Mouse (Mus musculus): ENCODE data around the gene Hdac7. TPM values are rescaled to one million over a fixed set of nuclear protein-coding genes. Genes with fewer than 3 reads are reported as not detected.

Gene Hdac7
- polyA plus RNA-seq (2015; fragmentation: Nextera tagmentation; extraction: Ambion mirVana), result 40.6 and 44.7 TPM in 2 replicates

DNA sequence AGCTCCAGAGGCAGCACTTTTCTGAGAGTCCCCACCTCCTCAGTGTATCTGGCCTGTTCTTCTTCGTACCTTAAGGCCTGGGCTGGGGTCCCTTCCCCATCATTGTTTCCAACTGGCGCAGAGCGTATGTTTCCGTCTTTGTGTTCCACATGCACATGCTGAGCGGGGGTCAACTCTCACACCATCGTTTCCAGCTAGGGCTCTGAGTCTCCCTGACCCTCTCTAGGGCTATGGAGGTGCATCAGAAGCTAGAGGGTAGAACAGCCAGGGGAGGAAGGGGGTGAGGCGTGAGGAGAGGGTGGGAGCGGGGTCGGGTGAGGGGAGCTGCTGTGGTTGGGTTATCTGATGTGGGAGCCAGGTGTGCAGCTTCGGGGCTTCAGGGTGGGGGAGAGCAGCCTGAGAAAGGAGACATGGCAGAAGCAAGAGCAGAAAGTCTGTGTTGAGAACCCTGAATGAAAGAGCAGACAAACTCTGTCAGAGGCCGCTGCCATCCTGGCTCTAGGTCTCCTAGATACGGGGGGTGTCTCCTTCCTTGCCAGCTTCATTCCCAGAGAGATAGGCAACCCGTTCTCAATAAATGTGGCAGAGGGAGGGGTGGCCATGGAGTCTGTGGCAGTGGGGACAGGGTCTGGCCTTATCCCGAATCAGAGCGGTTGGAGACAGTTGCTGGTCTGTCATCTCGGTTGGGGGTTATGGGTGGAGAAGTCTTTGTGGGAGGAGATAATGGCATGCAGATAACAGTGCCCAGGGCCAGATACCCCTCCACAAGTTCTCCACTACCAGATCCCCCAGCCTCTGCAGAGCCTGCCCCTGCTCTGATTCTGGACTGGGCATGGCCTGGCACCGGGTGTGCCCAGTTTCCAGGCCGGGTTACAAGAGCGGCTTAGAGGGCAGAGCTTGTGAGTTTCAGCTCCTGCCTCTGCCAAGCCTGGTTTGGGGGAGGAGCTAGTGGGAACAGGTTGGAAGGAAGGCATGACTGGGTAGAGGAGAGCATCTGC is at the start of gene Hdac7:
TSS of gene Hdac7 (minus strand) at position 466 of the 998 bp plus-strand sequence.
- no peak for ATAC-seq (ENCODE audit: borderline replicate concordance, extremely low read depth, low FRiP score, low TSS enrichment)
- Histone ChIP-seq H3K27ac (no peak within 1 kb of the TSS), H3K27me3 (no peaks in the 10 kb centered on the region), H3K36me3 (no peaks in the 10 kb centered on the region), H3K9me3 (no peaks in the 10 kb centered on the region), H3K9ac (no peak within 1 kb of the TSS), H3K4me3 (no peak within 1 kb of the TSS), H3K4me1 (peaks cover 19% of the 10 kb centered on the region), H3K4me2 (no peak within 1 kb of the TSS)
- WGBS, result 67% methylated on average over 19 of the region's 19 CpGs

DNA sequence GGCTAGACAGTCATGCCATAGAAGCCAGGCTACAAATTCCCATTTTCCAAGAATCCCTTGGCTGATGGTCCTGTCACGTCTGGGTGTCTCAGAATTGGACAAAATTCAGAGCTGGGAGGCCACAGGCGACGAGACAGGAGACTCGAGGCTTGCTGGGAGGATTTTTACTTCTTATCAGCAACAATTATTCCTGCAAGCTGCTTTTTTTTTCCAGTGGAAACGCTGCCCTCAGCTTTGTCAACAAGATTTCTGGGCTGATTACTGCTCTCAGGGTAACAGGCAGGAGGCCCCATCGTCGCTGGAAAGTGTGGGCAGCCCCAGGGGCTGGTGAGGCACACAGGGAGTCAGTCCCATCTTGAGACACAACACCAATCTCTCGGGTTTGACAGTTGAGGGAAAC is 48.2 kb upstream of the Hdac7 start:
- Histone ChIP-seq H3K27me3 (no peaks in the 10 kb centered on the region), H3K4me2 (no peak overlapping the region), H3K36me3 (no peaks in the 10 kb centered on the region), H3K4me1 (0 out of 2 replicates have a peak, but pooled peaks cover 4% of the 10 kb centered on the region), H3K4me3 (no peak overlapping the region), H3K9me3 (no peaks in the 10 kb centered on the region), H3K9ac (no peak overlapping the region), H3K27ac (no peak overlapping the region)
- WGBS, result 34% methylated on average over 8 of the region's 8 CpGs
- ATAC-seq (ENCODE audit: borderline replicate concordance, extremely low read depth, low FRiP score, low TSS enrichment), result no peak

DNA sequence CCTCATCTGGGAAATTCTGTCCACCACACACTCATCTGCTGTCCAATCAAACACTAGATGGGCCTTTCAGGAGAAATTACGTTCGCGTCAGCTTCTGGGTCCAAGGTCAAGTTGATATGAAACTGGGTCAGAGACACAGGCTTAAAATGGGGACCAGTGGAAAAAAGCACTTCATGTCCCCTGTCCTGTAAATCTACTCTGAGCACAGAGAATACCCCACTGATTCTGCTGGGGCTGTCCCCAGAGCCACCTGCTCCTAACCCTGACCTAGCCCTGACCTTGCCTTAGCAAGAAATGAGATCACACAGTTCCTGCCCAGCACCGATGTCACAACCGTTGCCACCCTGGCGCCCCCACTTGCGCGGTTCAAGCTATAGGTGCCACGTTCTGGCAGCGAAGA is 46.1 kb upstream of the Hdac7 start:
- Histone ChIP-seq H3K27me3 (no peaks in the 10 kb centered on the region), H3K9me3 (no peaks in the 10 kb centered on the region), H3K27ac (no peak overlapping the region), H3K4me1 (no peaks in the 10 kb centered on the region), H3K4me2 (no peak overlapping the region), H3K4me3 (no peak overlapping the region), H3K36me3 (no peaks in the 10 kb centered on the region), H3K9ac (no peak overlapping the region)
- 87% methylated on average over 10 of the region's 10 CpGs for WGBS
- ATAC-seq (ENCODE audit: borderline replicate concordance, extremely low read depth, low FRiP score, low TSS enrichment), result no peak

DNA sequence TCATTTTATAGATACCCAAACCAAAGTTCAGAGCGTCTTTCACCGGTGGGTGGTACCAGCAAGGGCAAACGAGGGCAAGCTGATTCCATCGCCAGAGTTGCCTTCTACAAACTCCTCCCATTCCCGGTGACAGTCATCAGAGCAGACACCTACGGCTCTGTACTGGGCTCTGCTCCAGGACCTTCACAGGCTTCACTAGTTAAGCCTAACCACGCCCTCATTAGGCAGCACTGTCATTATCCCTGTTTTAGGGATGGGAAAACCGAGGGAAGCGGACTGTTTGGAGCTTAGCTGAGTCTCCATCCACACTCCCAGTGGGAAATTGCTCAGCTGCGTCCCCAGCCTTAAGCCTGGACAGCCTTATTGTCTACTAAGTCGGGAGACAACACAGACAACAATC is 45.7 kb upstream of the Hdac7 start:
- no peak overlapping the region for H3K4me2 ChIP-seq
- H3K4me1 ChIP-seq, result no peaks in the 10 kb centered on the region
- H3K27me3 ChIP-seq, result no peaks in the 10 kb centered on the region
- no peak overlapping the region for H3K9ac ChIP-seq
- no peaks in the 10 kb centered on the region for H3K9me3 ChIP-seq
- WGBS, result 51% methylated on average over 11 of the region's 11 CpGs
- no peak overlapping the region for H3K4me3 ChIP-seq
- H3K36me3 ChIP-seq, result no peaks in the 10 kb centered on the region
- no peak overlapping the region for H3K27ac ChIP-seq
- no peak for ATAC-seq (ENCODE audit: borderline replicate concordance, extremely low read depth, low FRiP score, low TSS enrichment)

DNA sequence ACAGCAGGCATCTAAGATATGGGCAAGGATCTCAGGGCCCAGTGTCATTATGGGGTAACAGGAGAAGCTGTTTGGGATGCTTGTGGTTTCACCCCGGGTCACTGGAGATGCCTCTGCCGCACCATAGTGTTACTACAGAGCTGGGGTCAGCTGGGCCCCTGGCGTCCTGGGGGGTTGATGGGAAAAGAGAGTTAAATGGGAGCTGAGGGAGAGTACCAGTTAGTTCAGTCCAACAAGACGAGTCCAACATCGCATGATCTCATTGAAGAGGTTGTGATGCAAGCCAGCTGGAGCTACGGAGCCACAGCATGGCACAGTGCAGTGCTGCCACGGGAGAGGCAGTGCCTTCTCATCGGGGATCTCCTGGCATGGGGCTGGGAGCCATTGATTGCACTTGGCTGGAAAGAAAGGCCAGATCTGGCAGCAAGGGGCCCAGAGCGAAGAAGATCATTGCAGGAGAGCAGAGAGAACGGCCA is 43.3 kb upstream of the Hdac7 start:
- Histone ChIP-seq H3K4me1 (no peaks in the 10 kb centered on the region), H3K9me3 (no peaks in the 10 kb centered on the region), H3K9ac (no peak overlapping the region), H3K4me3 (no peak overlapping the region), H3K4me2 (no peak overlapping the region), H3K36me3 (no peaks in the 10 kb centered on the region), H3K27me3 (no peaks in the 10 kb centered on the region), H3K27ac (no peak overlapping the region)
- no peak for ATAC-seq (ENCODE audit: borderline replicate concordance, extremely low read depth, low FRiP score, low TSS enrichment)
- 67% methylated on average over 10 of the region's 10 CpGs for WGBS

DNA sequence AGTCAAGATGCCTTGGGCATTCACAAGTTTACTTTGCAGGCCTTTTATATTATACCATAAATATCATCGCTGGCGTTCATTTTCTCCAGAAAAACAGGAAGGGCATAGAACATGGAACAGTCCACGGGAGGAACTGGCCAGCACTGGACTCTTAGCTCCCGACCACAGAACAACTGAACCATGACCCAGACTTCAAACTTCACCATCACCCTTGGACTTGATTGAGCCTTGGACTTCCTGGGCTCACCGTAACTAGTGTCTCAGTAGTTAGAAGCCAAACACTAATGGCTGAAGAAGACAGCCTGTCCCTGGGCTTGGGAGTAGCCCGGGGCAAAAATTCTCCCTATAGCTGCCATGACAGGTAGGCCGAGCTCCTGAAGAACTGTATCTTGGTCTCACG is 37.1 kb upstream of the Hdac7 start:
- H3K9ac ChIP-seq, result no peak overlapping the region
- H3K27ac ChIP-seq, result no peak overlapping the region
- no peak for ATAC-seq (ENCODE audit: borderline replicate concordance, extremely low read depth, low FRiP score, low TSS enrichment)
- H3K36me3 ChIP-seq, result no peaks in the 10 kb centered on the region
- H3K4me3 ChIP-seq, result no peak overlapping the region
- WGBS, result 85% methylated on average over 8 of the region's 8 CpGs
- no peaks in the 10 kb centered on the region for H3K27me3 ChIP-seq
- H3K4me1 ChIP-seq, result no peaks in the 10 kb centered on the region
- H3K4me2 ChIP-seq, result no peak overlapping the region
- H3K9me3 ChIP-seq, result no peaks in the 10 kb centered on the region

DNA sequence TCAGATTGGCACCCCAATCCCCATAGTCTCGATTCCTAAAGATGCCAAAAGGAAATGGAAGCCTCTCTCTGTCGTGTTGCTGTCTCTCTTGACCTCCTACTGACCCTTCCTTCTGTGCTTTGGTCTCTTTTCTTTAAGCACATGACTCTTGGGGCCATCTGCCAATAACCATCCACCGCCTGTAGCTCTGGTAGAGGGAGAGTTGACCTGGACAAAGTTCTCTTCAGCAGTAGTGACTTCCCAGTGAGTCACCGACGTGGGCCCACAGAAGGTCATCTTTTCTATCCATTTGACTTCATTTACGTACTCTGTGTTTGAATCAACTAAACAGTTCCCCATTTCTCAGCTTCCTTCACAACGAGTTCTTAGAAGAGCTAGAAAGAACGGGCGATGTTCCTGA is 36.1 kb upstream of the Hdac7 start:
- Histone ChIP-seq H3K27ac (no peak overlapping the region), H3K9me3 (no peaks in the 10 kb centered on the region), H3K4me2 (no peak overlapping the region), H3K4me1 (no peaks in the 10 kb centered on the region), H3K27me3 (no peaks in the 10 kb centered on the region), H3K4me3 (no peak overlapping the region), H3K9ac (no peak overlapping the region), H3K36me3 (no peaks in the 10 kb centered on the region)
- no peak for ATAC-seq (ENCODE audit: borderline replicate concordance, extremely low read depth, low FRiP score, low TSS enrichment)
- WGBS, result 75% methylated on average over 9 of the region's 9 CpGs

DNA sequence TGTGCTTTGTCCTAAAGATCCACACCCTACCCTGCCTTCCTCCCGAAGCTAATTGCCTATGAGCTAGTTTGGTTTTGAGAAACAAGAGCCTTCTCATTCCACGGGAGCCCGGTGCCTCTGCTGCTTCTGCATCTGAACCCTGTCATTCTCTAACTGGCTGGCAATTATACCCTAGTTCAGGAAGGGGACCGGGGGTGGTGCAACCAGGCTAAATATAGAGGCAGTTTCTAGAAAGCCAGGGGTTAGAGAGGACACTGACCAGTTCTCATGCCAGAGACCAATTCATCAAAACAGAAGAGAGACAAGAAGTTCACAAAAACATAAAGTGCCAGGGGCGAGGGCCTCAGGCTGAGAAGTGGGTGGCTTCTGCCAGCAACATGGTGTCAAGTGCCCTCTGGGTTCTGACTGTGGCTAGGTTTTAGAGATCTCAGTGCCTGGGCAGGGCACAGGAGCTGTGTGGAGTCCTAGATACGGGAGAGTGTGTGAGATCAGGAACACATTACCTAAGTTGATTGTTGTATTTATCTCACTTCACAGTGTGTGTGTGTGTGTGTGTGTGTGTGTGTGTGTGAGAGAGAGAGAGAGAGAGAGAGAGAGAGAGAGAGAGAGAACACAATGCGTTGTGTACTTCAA is 34.5 kb upstream of the Hdac7 start:
- no peak for ATAC-seq (ENCODE audit: borderline replicate concordance, extremely low read depth, low FRiP score, low TSS enrichment)
- H3K4me2 ChIP-seq, result no peak overlapping the region
- no peaks in the 10 kb centered on the region for H3K36me3 ChIP-seq
- H3K27me3 ChIP-seq, result no peaks in the 10 kb centered on the region
- no peak overlapping the region for H3K27ac ChIP-seq
- no peaks in the 10 kb centered on the region for H3K4me1 ChIP-seq
- no peak overlapping the region for H3K4me3 ChIP-seq
- 56% methylated on average over 7 of the region's 7 CpGs for WGBS
- H3K9ac ChIP-seq, result no peak overlapping the region
- H3K9me3 ChIP-seq, result no peaks in the 10 kb centered on the region

DNA sequence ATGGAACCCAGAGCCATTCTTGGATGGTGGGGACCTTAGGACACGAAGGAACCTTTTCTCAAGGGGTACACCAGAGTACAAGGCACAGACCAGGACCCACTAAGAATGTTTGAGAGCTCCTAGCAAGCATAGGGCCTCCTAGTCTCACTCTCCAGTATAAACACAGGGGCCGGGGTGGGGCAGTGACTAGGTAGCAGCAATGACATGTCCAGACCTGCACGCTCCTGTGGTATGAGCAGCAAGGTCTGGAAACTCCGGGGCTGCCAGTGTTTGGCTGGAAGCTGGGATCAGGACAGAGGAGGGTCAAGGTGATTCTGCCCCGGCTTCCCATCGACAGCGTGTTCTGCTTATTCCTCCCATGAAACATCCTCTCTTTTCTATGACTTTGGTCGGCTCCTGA is 31.5 kb upstream of the Hdac7 start:
- no peaks in the 10 kb centered on the region for H3K36me3 ChIP-seq
- no peaks in the 10 kb centered on the region for H3K27me3 ChIP-seq
- H3K9ac ChIP-seq, result no peak overlapping the region
- H3K4me3 ChIP-seq, result no peak overlapping the region
- ATAC-seq (ENCODE audit: borderline replicate concordance, extremely low read depth, low FRiP score, low TSS enrichment), result no peak
- WGBS, result 71% methylated on average over 8 of the region's 8 CpGs
- no peak overlapping the region for H3K27ac ChIP-seq
- H3K4me2 ChIP-seq, result no peak overlapping the region
- no peaks in the 10 kb centered on the region for H3K9me3 ChIP-seq
- H3K4me1 ChIP-seq, result no peaks in the 10 kb centered on the region

DNA sequence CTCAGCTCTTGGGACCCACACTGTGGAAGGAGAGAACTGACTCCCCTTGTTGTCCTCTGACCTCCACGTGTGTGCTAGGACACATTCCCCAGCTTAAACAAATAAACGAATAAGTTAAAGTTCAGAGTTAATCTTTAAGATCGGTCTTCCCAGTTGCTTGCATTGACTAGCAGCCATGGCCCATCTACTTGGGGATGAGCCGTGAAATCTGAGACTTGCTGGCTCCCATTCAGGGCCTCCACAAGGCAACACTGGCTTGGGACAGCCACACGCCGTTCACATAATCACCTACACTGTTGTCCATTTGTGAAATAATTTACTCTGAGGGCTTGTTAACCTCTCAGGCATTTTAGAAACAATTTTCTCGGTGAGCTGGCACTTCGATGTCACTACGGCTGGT is 29.4 kb upstream of the Hdac7 start:
- no peaks in the 10 kb centered on the region for H3K4me1 ChIP-seq
- H3K27ac ChIP-seq, result no peak overlapping the region
- no peak overlapping the region for H3K4me2 ChIP-seq
- no peaks in the 10 kb centered on the region for H3K27me3 ChIP-seq
- H3K4me3 ChIP-seq, result no peak overlapping the region
- no peaks in the 10 kb centered on the region for H3K9me3 ChIP-seq
- H3K36me3 ChIP-seq, result no peaks in the 10 kb centered on the region
- H3K9ac ChIP-seq, result no peak overlapping the region
- no peak for ATAC-seq (ENCODE audit: borderline replicate concordance, extremely low read depth, low FRiP score, low TSS enrichment)
- WGBS, result 48% methylated on average over 9 of the region's 9 CpGs

DNA sequence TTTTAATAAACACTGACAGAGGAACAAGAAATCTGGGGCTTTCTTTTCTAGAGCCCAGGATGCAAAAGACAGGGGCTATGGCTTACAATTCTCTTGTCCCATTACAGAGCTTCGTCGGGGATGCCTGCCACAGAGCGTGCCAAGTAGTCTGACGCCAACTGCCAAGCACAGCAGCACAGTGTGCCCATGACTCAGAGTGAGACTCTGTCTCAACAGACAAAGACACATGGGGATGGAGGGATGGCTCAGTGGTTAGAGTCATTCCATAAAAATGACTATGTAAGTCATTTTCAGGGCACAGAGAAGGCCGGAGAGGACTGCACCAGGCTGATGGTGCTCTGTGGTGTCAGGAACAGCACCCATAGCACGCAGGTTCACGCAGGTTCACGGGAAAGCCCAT is 27.9 kb upstream of the Hdac7 start:
- Histone ChIP-seq H3K9ac (no peak overlapping the region), H3K36me3 (no peaks in the 10 kb centered on the region), H3K9me3 (no peaks in the 10 kb centered on the region), H3K4me3 (no peak overlapping the region), H3K27me3 (no peaks in the 10 kb centered on the region), H3K27ac (no peak overlapping the region), H3K4me2 (no peak overlapping the region), H3K4me1 (no peaks in the 10 kb centered on the region)
- 87% methylated on average over 8 of the region's 8 CpGs for WGBS
- no peak for ATAC-seq (ENCODE audit: borderline replicate concordance, extremely low read depth, low FRiP score, low TSS enrichment)
